Mouse (Mus musculus) adrenal gland, postnatal 36 days (tissue): Measurements from ENCODE around the gene Dnah8. TPM values are rescaled to one million over a fixed set of nuclear protein-coding genes. Genes with fewer than 3 reads are reported as not detected.
A peak's percentile ranks its signal among the peaks of the same experiment; 100 is the strongest.

Experiments
- DNase-seq, 2 experiments: peaks; one replicate each; pipeline ENCODE4 v3.0.0; 2021; ENCODE audit warnings: mixed read lengths in 1 of 2
- total RNA-seq, 2 experiments: library from RNA; stranded (reverse); gene quantifications; 2 replicates each; pipeline ENCODE4 v1.2.3; 2021

The Dnah8 gene
- total RNA-seq, 2 experiments from 2014 or later = 0.36 to 0.46 TPM

- DNase-seq = no peak
Measured at GRCm38 (mm10) chr17:30752370-30752818, 128.2 kb downstream of the Dnah8 start.

- DNase-seq = no peak
Measured at GRCm38 (mm10) chr17:30753201-30753600, 129.0 kb downstream of the Dnah8 start.

- DNase-seq = no peak
Measured at GRCm38 (mm10) chr17:30756771-30757170, 132.6 kb downstream of the Dnah8 start.

GRCm38 (mm10) chr17:30760307-30760706 lies 136.2 kb downstream of the Dnah8 start:
- DNase-seq = no peak

GRCm38 (mm10) chr17:30764276-30764675 lies 140.1 kb downstream of the Dnah8 start:
- DNase-seq = no peak

GRCm38 (mm10) chr17:30774416-30774815 lies 150.3 kb downstream of the Dnah8 start:
- DNase-seq = no peak

- DNase-seq = no peak
Measured at GRCm38 (mm10) chr17:30775096-30775495, 150.9 kb downstream of the Dnah8 start.

GRCm38 (mm10) chr17:30781046-30781445 lies 156.9 kb downstream of the Dnah8 start:
- DNase-seq = no peak

GRCm38 (mm10) chr17:30782286-30782685 lies 158.1 kb downstream of the Dnah8 start:
- no peak for DNase-seq

- no peak for DNase-seq
Measured at GRCm38 (mm10) chr17:30788361-30788760, 164.2 kb downstream of the Dnah8 start.

- no peak for DNase-seq
Measured at GRCm38 (mm10) chr17:30790816-30791215, 166.7 kb downstream of the Dnah8 start.

- DNase-seq = no peak
Measured at GRCm38 (mm10) chr17:30792396-30792795, 168.2 kb downstream of the Dnah8 start.

- DNase-seq = no peak
Measured at GRCm38 (mm10) chr17:30796616-30797015, 172.5 kb downstream of the Dnah8 start.

- DNase-seq = no peak
Measured at GRCm38 (mm10) chr17:30800261-30800985, 176.3 kb downstream of the Dnah8 start.

GRCm38 (mm10) chr17:30803668-30804067 lies 179.5 kb downstream of the Dnah8 start:
- DNase-seq = no peak

- no peak for DNase-seq
Measured at GRCm38 (mm10) chr17:30804955-30805354, 180.8 kb downstream of the Dnah8 start.

GRCm38 (mm10) chr17:30805511-30806059 lies 181.4 kb downstream of the Dnah8 start:
- no peak for DNase-seq

- DNase-seq = no peak
Measured at GRCm38 (mm10) chr17:30808866-30809660, 184.9 kb downstream of the Dnah8 start.

- DNase-seq = no peak
Measured at GRCm38 (mm10) chr17:30809926-30810660, 185.9 kb downstream of the Dnah8 start.

GRCm38 (mm10) chr17:30818543-30818942 lies 194.4 kb downstream of the Dnah8 start:
- no peak for DNase-seq

- no peak for DNase-seq
Measured at GRCm38 (mm10) chr17:30819134-30819533, 195.0 kb downstream of the Dnah8 start.

- DNase-seq = peak in 1 of 2 experiments; percentile 8
Measured at GRCm38 (mm10) chr17:30821115-30821514, 197.0 kb downstream of the Dnah8 start.
